Mouse (Mus musculus): Measurements from ENCODE around the gene Smtnl2. TPM values are rescaled to one million over a fixed set of nuclear protein-coding genes. Genes with fewer than 3 reads are reported as not detected.
"Not testable (repeated sequence)": the region's sequence is repeated elsewhere in the genome, so short reads cannot be mapped to it uniquely, and the experiment has no call there.

The Smtnl2 gene
- polyA plus RNA-seq, 1 experiment from 2014 or later = 4.2 TPM

DNA sequence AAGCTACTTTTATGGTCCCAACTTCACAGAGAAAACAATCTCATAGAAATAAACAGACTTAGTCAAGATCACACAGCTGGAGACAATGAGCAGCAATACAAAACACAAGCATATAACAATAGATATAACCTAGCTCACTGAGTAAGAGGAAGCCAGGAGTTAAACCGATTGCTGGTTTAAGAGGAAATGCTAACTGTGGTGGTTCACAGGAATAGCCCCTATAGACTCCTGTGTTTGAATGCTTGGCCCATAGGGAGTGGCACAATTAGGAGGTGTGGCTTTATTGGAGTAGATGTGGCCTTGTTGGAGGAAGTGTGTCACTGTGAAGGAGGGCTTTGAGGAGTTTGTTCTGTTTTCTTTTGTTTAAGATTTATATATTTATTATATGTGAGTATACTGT is 59.2 kb downstream of the Smtnl2 start:
- Histone ChIP-seq H3K4me3 (replicated peaks) (no peak overlapping the region), H3K36me3 (replicated peaks) (no peaks in the 10 kb centered on the region), H3K4me1 (replicated peaks) (peaks cover 4% of the 10 kb centered on the region; the same call in 1 of the 2 replicates), H3K9ac (no peak overlapping the region), H3K27ac (replicated peaks) (no peak overlapping the region), H3K27me3 (0 out of 2 replicates have a peak, but pooled peaks cover 5% of the 10 kb centered on the region), H3K9me3 (replicated peaks) (no peaks in the 10 kb centered on the region), H3K4me2 (no peak overlapping the region)
- WGBS (ENCODE audit: insufficient replicate concordance) = 14% methylated on average over 1 of the region's 1 CpGs
- no peak for ATAC-seq (ENCODE audit: insufficient read depth)

GRCm38 (mm10) chr11:72349652-72350051 is 61.9 kb downstream of the Smtnl2 start:
- Histone ChIP-seq H3K36me3 (replicated peaks) (no peaks in the 10 kb centered on the region), H3K9me3 (replicated peaks) (no peaks in the 10 kb centered on the region), H3K27ac (replicated peaks) (no peak overlapping the region), H3K4me3 (replicated peaks) (no peak overlapping the region), H3K27me3 (0 out of 2 replicates have a peak, but pooled peaks cover 3% of the 10 kb centered on the region), H3K9ac (no peak overlapping the region), H3K4me2 (no peak overlapping the region), H3K4me1 (replicated peaks) (no peaks in the 10 kb centered on the region)
- 35% methylated on average over 4 of the region's 4 CpGs for WGBS (ENCODE audit: insufficient replicate concordance)
- ATAC-seq (ENCODE audit: insufficient read depth) = no peak

DNA sequence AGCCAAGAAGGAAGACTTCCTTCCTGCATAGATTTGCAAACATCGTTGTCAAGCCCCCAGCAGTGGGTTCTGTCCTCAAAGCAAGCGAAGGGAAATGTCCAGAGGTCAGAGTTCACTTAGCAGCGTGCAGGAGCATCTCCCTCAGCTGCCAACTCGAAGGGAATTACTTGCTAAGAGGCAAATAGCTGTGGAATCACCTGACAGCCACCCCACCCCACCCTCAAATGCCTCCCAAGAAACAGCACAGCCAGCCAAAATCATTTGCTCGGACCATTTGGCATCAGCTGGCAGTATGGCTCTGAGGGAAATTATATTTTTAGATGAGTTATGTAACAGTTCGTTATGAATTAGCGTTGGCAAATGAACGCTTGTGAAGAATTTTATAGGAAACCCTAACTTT is 62.5 kb downstream of the Smtnl2 start:
- WGBS (ENCODE audit: insufficient replicate concordance) = 47% methylated on average over 8 of the region's 8 CpGs
- H3K4me1 ChIP-seq (replicated peaks) = no peaks in the 10 kb centered on the region
- H3K4me2 ChIP-seq = no peak overlapping the region
- H3K9ac ChIP-seq = no peak overlapping the region
- H3K9me3 ChIP-seq (replicated peaks) = no peaks in the 10 kb centered on the region
- no peaks in the 10 kb centered on the region for H3K36me3 ChIP-seq (replicated peaks)
- no peak overlapping the region for H3K4me3 ChIP-seq (replicated peaks)
- ATAC-seq (ENCODE audit: insufficient read depth) = no peak
- H3K27ac ChIP-seq (replicated peaks) = no peak overlapping the region
- no peaks in the 10 kb centered on the region for H3K27me3 ChIP-seq

GRCm38 (mm10) chr11:72348563-72348962 is 63.0 kb downstream of the Smtnl2 start:
- H3K4me2 ChIP-seq = no peak overlapping the region
- no peaks in the 10 kb centered on the region for H3K4me1 ChIP-seq (replicated peaks)
- H3K4me3 ChIP-seq (replicated peaks) = no peak overlapping the region
- no peak overlapping the region for H3K27ac ChIP-seq (replicated peaks)
- ATAC-seq (ENCODE audit: insufficient read depth) = no peak
- H3K27me3 ChIP-seq = no peaks in the 10 kb centered on the region
- H3K9ac ChIP-seq = no peak overlapping the region
- no peaks in the 10 kb centered on the region for H3K36me3 ChIP-seq (replicated peaks)
- no peaks in the 10 kb centered on the region for H3K9me3 ChIP-seq (replicated peaks)
- 43% methylated on average over 10 of the region's 10 CpGs for WGBS (ENCODE audit: insufficient replicate concordance)

GRCm38 (mm10) chr11:72344486-72344885 is 67.0 kb downstream of the Smtnl2 start:
- Histone ChIP-seq H3K36me3 (replicated peaks) (no peaks in the 10 kb centered on the region), H3K4me1 (replicated peaks) (no peaks in the 10 kb centered on the region), H3K4me3 (replicated peaks) (no peak overlapping the region), H3K9me3 (replicated peaks) (no peaks in the 10 kb centered on the region), H3K9ac (no peak overlapping the region), H3K4me2 (no peak overlapping the region), H3K27me3 (no peaks in the 10 kb centered on the region), H3K27ac (replicated peaks) (no peak overlapping the region)
- no peak for ATAC-seq (ENCODE audit: insufficient read depth)
- 76% methylated on average over 11 of the region's 11 CpGs for WGBS (ENCODE audit: insufficient replicate concordance)

GRCm38 (mm10) chr11:72343904-72344303 is 67.6 kb downstream of the Smtnl2 start:
- no peaks in the 10 kb centered on the region for H3K9me3 ChIP-seq (replicated peaks)
- no peak overlapping the region for H3K4me2 ChIP-seq
- H3K4me3 ChIP-seq (replicated peaks) = no peak overlapping the region
- H3K9ac ChIP-seq = no peak overlapping the region
- no peak for ATAC-seq (ENCODE audit: insufficient read depth)
- no peaks in the 10 kb centered on the region for H3K36me3 ChIP-seq (replicated peaks)
- H3K27ac ChIP-seq (replicated peaks) = no peak overlapping the region
- H3K4me1 ChIP-seq (replicated peaks) = no peaks in the 10 kb centered on the region
- H3K27me3 ChIP-seq = no peaks in the 10 kb centered on the region
- WGBS (ENCODE audit: insufficient replicate concordance) = 23% methylated on average over 8 of the region's 8 CpGs

DNA sequence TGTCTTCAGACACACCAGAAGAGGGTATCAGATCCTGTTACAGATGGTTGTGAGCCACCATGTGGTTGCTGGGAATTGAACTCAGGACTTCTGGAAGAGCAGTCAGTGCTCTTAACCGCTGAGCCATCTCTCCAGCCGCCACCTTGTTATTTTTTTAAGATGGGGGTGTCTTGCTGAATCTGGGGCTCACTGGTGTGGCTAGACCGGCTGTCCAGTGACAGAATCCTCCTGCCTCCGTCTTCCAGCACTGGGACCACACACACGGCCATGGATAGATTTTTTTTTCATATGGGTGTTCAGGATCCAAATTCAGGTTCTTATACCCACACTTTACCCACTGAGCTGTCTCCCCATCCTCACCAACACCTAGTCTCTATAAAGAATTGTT is 68.3 kb downstream of the Smtnl2 start:
- not testable (repeated sequence) for H3K9me3 ChIP-seq (replicated peaks); ATAC-seq (ENCODE audit: insufficient read depth); H3K4me2 ChIP-seq; H3K9ac ChIP-seq; H3K36me3 ChIP-seq (replicated peaks); H3K27ac ChIP-seq (replicated peaks); H3K4me1 ChIP-seq (replicated peaks); H3K27me3 ChIP-seq; H3K4me3 ChIP-seq (replicated peaks)
- 74% methylated on average over 5 of the region's 5 CpGs for WGBS (ENCODE audit: insufficient replicate concordance)

DNA sequence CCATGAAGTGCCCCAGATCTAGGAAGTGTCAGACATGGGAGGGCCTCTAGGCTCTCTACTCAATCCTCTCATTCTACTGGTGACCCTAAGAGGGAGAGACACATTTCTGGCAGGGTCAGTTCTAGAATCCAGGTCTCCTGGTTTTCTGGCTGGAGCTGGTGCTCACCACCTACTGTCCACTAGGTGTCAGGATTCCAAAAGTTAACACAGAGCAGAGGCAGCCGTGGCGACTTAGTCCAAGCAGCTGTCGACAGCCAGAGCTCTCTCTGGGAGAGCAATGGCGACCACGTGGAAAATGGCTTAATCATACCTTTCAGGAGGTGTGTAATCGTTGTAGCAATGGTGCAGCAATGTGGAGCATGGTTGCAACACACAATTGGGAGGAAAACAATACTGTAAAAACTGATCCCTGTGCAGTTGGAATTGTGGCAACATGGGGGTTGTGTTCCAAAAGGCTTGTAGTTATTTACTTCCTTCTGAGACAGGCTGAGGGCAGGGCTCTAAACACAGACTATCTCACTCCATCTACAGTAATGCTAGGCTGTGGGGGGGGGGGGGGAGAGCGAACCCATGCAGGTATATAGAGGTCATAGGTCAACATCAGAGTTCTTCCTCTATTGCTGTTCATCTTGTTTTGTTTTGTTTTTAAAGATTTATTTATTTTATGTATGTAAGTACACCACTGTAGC is 68.8 kb downstream of the Smtnl2 start:
- ATAC-seq (ENCODE audit: insufficient read depth) = no peak
- H3K27ac ChIP-seq (replicated peaks) = no peak overlapping the region
- H3K9me3 ChIP-seq (replicated peaks) = no peaks in the 10 kb centered on the region
- no peak overlapping the region for H3K9ac ChIP-seq
- no peaks in the 10 kb centered on the region for H3K36me3 ChIP-seq (replicated peaks)
- H3K4me1 ChIP-seq (replicated peaks) = no peaks in the 10 kb centered on the region
- 7% methylated on average over 7 of the region's 7 CpGs for WGBS (ENCODE audit: insufficient replicate concordance)
- H3K4me2 ChIP-seq = no peak overlapping the region
- H3K27me3 ChIP-seq = no peaks in the 10 kb centered on the region
- no peak overlapping the region for H3K4me3 ChIP-seq (replicated peaks)

DNA sequence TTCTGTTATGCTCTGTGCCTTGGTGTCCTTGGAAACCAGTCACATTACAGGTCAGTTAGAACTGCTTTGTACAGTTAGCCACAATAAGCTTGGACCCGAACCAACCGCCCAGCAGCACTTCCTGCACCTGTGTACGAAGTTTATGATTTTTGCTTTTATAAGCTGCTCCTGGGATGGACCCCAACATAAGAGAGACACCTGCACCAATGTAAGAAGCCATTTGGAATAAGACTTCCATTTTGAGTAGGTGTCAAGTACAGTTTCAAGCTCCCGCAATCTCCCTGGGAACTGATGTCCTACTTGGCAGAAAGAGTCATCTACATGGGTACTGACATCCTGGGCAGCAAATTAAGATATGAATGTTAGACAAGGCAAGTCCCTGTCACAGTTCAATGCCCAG is 71.8 kb downstream of the Smtnl2 start:
- no peaks in the 10 kb centered on the region for H3K4me1 ChIP-seq (replicated peaks)
- no peak overlapping the region for H3K4me2 ChIP-seq
- no peaks in the 10 kb centered on the region for H3K9me3 ChIP-seq (replicated peaks)
- H3K27ac ChIP-seq (replicated peaks) = no peak overlapping the region
- 48% methylated on average over 4 of the region's 4 CpGs for WGBS (ENCODE audit: insufficient replicate concordance)
- no peak overlapping the region for H3K4me3 ChIP-seq (replicated peaks)
- no peaks in the 10 kb centered on the region for H3K36me3 ChIP-seq (replicated peaks)
- no peaks in the 10 kb centered on the region for H3K27me3 ChIP-seq
- no peak for ATAC-seq (ENCODE audit: insufficient read depth)
- no peak overlapping the region for H3K9ac ChIP-seq

Small RNAs within 50 kb of the gene (microRNA-seq; reads per million reads assigned to microRNA genes)
- gene Mir6338 = not detected

Other genes with a start within 250 kb of the Smtnl2 start
- not detected in 2 replicates for gene Gm43951, start 204.9 kb downstream of the Smtnl2 start, polyA plus RNA-seq (2015; fragmentation: Nextera tagmentation; extraction: Ambion mirVana)
- gene 4933427D14Rik, start 204.3 kb downstream of the Smtnl2 start, polyA plus RNA-seq (2015; fragmentation: Nextera tagmentation; extraction: Ambion mirVana) = 2.2 and 2.9 TPM in 2 replicates
- 67.1 and 69.1 TPM in 2 replicates for gene Txndc17, start 204.2 kb downstream of the Smtnl2 start, polyA plus RNA-seq (2015; fragmentation: Nextera tagmentation; extraction: Ambion mirVana)
- gene Med31, start 196.1 kb downstream of the Smtnl2 start, polyA plus RNA-seq (2015; fragmentation: Nextera tagmentation; extraction: Ambion mirVana) = 11.9 and 12.3 TPM in 2 replicates
- not detected in 2 replicates for gene Slc13a5, start 144.5 kb downstream of the Smtnl2 start, polyA plus RNA-seq (2015; fragmentation: Nextera tagmentation; extraction: Ambion mirVana)
- gene Xaf1, start 110.1 kb downstream of the Smtnl2 start, polyA plus RNA-seq (2015; fragmentation: Nextera tagmentation; extraction: Ambion mirVana) = 4.0 and 4.1 TPM in 2 replicates
- not detected in 2 replicates for gene Fbxo39, start 97.3 kb downstream of the Smtnl2 start, polyA plus RNA-seq (2015; fragmentation: Nextera tagmentation; extraction: Ambion mirVana)
- gene Tekt1, start 49.3 kb downstream of the Smtnl2 start, polyA plus RNA-seq (2015; fragmentation: Nextera tagmentation; extraction: Ambion mirVana) = not detected in 2 replicates
- gene Ggt6, start 23.8 kb upstream of the Smtnl2 start, polyA plus RNA-seq (2015; fragmentation: Nextera tagmentation; extraction: Ambion mirVana) = 0.32 and 0.36 TPM in 2 replicates
- 66.0 and 70.7 TPM in 2 replicates for gene Mybbp1a, start 29.6 kb upstream of the Smtnl2 start, polyA plus RNA-seq (2015; fragmentation: Nextera tagmentation; extraction: Ambion mirVana)
- 4.1 and 5.3 TPM in 2 replicates for gene Spns2, start 78.2 kb upstream of the Smtnl2 start, polyA plus RNA-seq (2015; fragmentation: Nextera tagmentation; extraction: Ambion mirVana)
- gene Spns3, start 138.8 kb upstream of the Smtnl2 start, polyA plus RNA-seq (2015; fragmentation: Nextera tagmentation; extraction: Ambion mirVana) = 1.8 TPM in 2 replicates
- gene Ube2g1, start 195.6 kb upstream of the Smtnl2 start, polyA plus RNA-seq (2015; fragmentation: Nextera tagmentation; extraction: Ambion mirVana) = 20.2 and 21.7 TPM in 2 replicates

Data from liver, embryonic 15.5 days (tissue).